Mouse (Mus musculus) gastrocnemius, postnatal 25 days (tissue): ENCODE measurements around the gene Cd40. TPM values are rescaled to one million over a fixed set of nuclear protein-coding genes. Genes with fewer than 3 reads are reported as not detected.

Experiments used
- DNase-seq: peaks from one replicate; pipeline ENCODE4 v3.0.0; 2022
- long read RNA-seq, 2 experiments: library from polyadenylated mRNA; stranded (forward); transcript quantifications; one replicate each; pipeline ENCODE4 v2.0.0; 2021
- total RNA-seq, 2 experiments: library from RNA; stranded (reverse); gene quantifications; 1 replicate in 1 of 2; 2 replicates in 1 of 2; pipeline ENCODE4 v1.2.3; 2021

The Cd40 gene
- total RNA-seq: under 1 TPM; 0.48 to 0.84 TPM
- long read RNA-seq, experiment 1: 0 reads
- long read RNA-seq, experiment 2, partial matches to known transcripts: 0 of 2 reads
- long read RNA-seq, experiment 2, other reads (novel, unspliced or antisense): 0 of 2 reads

DNA sequence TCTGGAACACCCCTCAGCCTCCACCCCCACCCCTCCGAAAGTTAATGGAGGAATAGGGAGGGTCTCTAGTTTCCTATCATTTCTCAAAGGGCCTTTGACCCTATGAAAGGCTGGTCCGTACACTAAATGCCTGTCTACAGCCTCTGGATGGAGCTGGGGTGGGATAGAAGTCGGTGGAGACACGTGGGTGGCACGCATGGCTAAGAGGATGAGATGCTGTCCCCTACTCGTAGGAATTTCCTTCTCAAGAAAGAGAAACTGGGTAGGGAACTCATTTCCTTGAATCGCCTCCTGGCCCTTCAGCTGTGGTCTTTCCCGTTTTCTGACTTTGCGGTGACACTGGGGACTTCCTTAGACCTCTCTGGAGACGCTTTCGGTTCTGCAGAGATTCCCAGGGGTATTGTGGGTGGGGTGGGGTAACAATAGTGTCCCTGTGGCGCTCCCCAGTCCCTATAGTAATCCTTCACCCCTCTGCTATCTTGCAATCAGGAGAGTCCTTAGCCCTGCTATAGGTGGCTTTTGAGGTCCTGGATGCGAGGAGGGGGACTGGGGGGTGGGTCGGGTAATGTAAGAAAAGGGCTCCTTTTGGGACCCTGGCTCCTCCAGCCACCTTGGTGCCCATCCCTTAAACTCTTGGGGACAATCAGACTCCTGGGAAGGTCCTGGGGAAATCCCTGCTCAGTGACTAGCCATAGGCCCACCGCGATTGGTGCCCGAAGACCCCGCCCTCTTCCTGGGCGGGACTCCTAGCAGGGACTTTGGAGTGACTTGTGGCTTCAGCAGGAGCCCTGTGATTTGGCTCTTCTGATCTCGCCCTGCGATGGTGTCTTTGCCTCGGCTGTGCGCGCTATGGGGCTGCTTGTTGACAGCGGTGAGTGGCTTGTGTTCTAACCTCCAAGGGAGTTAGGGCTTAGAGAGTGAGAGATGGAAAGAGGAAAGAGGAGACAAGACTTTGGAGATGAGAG is at the start of gene Cd40:
TSS of gene Cd40 (plus strand) at position 740 of the 965 bp plus-strand sequence.
- peak; percentile 54 for DNase-seq

GRCm38 (mm10) chr2:165006813-165007212 is 48.6 kb upstream of the Cd40 start:
- no peak for DNase-seq

- DNase-seq: no peak
These were observed 47.4 kb upstream of the Cd40 start for GRCm38 (mm10) chr2:165007986-165008385.

GRCm38 (mm10) chr2:165009161-165009560 is 46.3 kb upstream of the Cd40 start:
- no peak for DNase-seq

DNA sequence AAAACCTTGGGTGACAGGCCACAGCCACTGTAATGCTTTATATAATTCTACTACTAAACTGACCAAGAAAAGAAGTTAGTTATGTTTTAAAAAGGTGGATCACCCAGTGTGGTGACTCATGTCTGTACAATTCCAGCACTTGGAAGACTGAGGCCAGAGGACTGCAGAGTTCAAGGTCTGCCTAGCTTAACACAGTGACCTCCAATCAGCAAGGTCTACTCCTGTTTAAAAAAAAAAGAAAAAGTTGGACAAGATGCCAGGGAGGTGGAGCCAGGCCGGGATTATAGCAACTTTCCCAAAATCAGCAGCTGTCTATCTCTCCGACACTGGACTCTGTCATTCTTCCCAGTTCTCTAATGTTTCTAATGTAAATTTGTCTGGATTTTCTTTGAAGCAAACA is 45.8 kb upstream of the Cd40 start:
- DNase-seq: no peak

GRCm38 (mm10) chr2:165010351-165010750 is 45.1 kb upstream of the Cd40 start:
- DNase-seq: no peak

DNA sequence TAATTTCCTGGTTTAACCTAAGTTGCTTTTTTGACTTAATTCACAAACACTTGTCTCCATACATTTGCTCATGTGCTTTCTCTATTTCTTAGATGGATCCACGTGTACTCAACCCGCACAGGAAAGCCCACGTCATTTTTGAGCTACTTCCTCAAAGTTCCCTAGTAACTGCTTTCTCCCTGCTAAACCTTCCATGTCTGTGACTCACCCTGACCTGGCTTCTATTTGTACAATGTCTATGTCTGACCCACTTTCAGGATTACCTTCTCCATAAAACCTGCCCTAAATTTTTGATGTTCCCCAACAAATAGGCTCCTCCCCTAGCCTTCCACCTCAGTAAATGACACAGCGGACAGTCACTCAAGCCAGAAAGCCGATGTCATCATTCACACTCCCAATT is 40.5 kb upstream of the Cd40 start:
- DNase-seq: no peak

DNA sequence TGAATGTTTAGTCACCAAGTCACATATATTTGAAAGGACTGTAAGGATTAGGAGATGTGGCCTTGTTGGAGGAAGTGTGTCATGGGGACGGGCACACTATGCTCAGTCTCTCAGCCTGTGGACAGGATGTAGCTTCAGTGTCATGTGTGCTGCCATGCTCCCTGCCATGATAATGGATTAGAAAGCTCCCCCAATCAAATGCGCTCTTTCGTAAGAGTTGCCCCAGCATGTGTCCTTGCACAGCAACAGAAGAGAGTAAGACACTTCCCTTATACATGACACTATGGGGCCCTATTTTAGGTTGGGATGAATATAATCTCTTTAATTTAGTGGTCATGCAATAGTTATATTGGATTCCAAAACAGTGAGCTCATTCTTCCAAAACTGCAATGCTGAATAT is 34.9 kb upstream of the Cd40 start:
- no peak for DNase-seq

GRCm38 (mm10) chr2:165027163-165027562 is 28.3 kb upstream of the Cd40 start:
- DNase-seq: no peak

DNA sequence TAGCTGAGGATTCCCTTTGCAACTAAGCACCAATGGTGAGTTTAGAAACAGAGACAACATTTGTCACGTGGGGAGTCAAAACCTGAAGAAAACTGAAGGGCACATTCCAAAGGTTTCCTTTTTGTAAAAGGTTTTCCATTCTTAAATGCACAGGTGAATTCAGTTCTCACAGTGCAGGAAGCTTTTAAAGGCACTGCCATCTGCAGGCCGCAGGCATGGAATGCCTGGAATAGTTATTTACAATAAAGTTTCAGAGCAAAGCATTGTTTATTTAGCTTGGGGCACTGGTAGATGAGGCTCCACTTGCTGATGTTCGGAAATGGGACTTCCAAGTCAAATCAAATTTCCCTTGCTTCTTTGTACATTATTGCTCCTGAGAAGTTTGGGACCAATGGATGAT is 22.9 kb upstream of the Cd40 start:
- no peak for DNase-seq

- no peak for DNase-seq
These were observed 22.1 kb upstream of the Cd40 start for GRCm38 (mm10) chr2:165033306-165033705.

DNA sequence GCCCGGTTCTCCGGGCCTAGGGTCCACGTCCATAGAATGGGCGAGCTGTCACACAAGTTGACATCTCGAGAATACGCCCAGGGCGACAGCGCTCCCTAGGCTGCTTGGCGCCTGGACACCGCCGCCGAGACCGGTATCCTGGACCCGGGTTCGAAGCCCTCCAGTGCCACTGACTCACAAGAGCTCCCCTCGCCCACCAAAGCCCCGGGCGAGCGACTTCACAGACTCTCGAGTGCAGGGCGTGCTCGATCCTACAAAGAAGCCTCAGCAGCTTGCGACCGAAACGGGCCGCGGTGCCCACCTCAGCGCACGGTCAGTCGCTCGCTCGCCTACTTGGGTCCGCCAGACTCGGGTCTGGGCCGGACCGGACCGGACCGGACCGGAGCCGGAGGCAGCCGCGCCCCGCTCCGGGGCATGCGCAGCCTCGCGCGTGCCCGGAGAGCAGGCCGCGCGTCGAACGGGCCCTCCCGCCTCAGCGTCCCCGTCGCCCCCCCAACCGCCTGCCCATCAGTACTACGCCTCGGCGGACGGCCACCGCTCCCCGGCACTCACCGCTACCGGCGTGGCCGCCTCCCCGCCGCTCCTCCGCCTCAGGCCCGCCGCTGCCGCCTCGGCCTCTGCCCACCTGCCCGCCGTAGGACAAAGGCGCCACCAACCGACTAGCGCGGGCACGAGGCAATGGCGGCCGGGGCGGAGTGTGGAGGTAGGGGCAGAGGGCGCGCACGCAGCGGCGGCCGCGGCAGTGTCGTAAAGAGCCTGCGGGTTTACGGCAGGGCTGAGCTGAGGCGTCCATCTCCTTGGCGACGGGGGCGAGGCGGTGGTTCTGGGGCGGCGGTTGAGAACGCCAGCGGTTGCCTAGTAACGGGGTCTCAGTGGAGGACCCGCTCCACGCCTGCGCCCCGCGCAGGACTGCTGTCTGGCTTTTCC is 21.0 kb upstream of the Cd40 start, which contains the start of gene Ncoa5:
TSS of gene Ncoa5 (minus strand) at position 737 of the 927 bp plus-strand sequence.
- DNase-seq: peak; percentile 97

GRCm38 (mm10) chr2:165035058-165035431 is 20.4 kb upstream of the Cd40 start:
- no peak for DNase-seq

GRCm38 (mm10) chr2:165037415-165037814 is 18.0 kb upstream of the Cd40 start:
- DNase-seq: no peak

DNA sequence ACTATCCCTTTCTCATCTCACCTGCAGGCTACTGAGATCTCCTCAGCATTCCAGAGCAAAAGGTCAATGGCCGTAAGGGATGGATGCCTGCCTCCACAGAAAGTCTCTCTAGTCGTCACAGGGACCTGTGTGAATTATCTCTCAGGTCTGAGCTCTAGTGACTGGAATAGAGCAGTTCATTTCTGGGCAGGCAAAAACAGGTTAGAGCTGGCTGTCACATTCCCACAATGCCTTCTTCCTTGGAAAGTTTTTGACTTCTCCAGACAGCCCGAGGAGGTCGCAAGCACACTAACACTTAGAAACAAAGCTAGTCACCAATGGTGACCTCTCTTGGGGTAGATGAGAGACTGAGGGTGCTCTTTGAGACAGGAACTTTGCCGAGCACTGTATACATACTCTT is 13.3 kb upstream of the Cd40 start:
- DNase-seq: no peak

DNA sequence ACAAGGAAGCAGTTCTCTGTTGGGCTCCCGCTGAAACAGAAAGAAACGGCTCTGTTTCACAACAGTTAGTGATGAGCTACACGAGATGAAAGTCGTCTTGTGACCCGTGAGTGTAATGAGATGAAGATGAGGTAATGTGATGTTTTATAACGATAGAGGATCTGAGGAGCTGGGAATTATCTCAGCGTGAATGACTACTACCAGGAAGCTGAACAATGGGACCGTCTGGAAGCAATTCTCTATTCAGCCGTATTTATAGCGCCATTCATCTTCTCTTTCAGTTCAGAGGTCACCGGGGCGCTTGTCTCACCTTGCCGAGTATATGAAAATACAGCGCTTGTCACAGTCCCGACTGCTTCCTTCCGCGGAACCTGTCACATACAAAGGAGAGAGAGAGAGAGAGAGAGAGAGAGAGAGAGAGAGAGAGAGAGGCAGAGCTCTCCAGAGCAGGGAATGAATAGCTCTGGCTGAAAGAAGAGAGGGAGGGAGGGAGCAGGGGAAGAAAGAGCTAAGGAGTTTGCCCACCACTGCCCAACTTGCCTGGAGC is 12.3 kb upstream of the Cd40 start:
- DNase-seq: no peak

DNA sequence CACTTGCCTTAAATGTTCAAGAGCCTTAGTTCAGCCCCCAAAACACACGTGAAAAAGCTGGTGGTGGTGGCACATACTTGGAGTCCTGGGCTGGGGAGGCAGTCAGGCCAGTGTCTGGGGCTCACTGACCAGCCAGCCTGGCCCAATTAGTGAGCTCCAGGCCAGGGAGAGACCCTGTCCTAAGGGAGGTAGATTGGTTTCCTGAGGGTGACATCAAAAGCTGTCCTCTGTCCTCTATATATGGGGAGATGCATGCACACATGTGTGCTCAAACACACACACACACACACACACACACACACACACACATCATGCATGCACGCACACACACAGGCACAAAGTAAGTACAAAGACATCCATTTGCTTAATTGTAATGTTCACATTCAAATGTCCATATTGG is 11.7 kb upstream of the Cd40 start:
- DNase-seq: no peak

DNA sequence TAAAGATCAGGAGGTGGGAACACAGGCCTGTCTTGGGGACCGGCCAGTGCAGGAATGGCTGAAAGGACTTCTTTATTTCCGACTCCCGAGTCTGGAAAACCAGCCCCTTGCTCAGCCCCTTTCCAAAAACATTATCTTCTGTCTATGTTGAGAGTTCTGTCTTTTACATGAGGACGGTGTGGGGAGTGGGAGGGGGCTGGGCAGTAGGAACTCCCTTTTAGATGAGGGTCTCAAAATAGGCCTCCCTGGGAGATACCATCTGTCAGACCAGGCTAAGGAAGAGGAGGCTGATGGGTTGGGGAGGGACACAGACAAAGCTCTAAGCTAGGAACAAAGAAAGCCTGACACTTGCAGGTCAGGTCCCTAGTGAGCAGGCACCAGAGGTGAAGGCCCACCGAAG is 6.4 kb upstream of the Cd40 start:
- DNase-seq: no peak

GRCm38 (mm10) chr2:165050826-165051548 is 4.4 kb upstream of the Cd40 start:
- DNase-seq: no peak

DNA sequence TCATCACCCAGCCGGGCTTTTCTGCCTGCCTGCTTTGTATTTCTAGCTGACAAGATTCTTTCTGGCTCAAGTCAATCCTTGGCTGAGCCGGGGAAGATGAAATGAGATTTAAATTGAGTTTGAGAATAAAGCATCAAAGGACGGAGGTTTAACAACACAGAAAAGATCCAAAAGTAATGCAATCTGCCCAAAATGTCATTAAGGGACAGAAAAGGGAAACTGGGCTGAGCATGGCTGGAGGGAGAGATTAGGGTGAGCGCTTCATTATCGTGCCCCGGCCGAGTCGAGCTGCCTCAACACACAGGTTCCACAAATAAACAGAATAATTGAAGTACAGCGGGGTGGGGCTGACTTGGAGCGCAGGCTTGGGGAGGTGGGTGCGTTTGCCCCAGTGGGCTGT is 3.9 kb upstream of the Cd40 start:
- no peak for DNase-seq

GRCm38 (mm10) chr2:165055905-165056304 is 478 bp downstream of the Cd40 start:
- DNase-seq: no peak
